Mouse (Mus musculus) heart, postnatal 25 days (tissue): ENCODE measurements at regions not wholly inside any gene's neighbourhood (a gene's known extent, or its start where the extent isn't known, plus 50 kb on each side); places are given as distances from the start of the nearest gene placed in this dataset.

ENCODE experiments used
- DNase-seq: peaks from one replicate; pipeline ENCODE4 v3.0.0; 2022; ENCODE audit warnings: low spot score
- intact Hi-C: fragments of 180-260 bp; cut with DNase I; formaldehyde crosslinking; loops from one replicate; pipeline ENCODE4 v1.15.1; 2025

DNA sequence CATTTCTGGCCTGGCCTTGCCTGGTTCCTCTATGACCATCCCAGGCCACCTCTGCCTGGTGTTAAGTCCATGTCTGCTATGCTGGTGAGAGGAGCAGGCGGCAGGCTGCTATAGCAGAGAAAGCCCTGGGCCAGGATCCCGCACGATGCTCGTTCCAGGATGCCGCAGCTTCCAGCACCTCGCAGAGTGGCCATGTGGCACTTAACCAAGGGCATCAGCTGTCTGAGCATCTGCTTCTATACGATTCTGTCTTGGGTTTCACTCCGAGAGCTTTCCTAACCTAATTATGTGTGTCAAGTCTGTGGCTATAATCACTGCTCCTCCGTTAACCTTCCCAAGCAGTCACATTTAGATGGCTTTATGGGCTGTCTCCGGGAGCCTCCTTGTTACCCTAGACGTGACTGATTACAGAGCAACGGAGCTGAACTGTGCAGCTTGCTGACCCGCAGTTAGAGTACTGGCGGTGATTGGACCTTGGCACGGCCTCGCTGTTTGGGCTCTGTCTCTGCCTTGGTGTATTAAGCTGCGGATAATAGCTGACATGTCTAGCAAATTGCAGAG, 64.4 kb downstream of the Ackr3 start:
- DNase-seq = no peak
- intact Hi-C loops = no loop called here

DNA sequence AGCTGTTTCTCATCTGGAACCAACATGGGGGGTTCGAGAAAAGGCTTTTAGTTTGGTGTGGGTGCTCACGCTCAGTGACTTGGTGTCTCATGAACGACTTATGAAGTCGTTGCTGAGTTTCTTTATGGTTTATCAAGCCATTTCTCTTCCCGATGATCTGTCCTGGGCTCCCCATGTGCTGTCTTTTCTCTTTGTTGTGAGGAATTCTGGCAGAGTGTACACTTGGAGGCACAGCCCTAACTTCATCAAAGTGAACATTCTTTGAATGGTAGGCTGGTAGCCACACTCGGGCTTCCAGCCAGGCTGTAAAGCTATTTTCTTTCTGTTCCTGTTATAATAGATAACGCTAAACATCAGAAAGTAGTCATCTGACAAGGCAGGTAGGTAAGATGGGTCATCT, 65.2 kb downstream of the Ackr3 start:
- no peak for DNase-seq
- intact Hi-C loops = no loop called here

DNA sequence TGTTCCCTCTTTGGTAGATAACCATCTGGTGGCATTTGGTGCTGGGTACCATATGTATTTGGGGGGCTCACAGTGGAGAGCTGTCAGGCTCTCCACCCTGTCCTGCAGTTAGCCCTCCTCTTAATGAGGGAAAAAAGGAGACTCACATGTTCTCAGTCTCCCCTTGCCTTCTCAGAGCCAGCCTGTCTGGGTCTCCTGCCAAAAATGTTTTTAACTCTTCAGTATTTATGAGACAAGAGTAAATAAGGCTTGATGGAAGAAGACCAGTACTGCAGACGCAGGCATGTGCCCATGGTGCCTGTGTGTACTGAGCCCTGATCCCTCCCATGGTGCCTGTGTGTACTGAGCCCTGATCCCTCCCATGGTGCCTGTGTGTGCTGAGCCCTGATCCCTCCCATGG, 66.1 kb downstream of the Ackr3 start:
- intact Hi-C loops = no loop called here

DNA sequence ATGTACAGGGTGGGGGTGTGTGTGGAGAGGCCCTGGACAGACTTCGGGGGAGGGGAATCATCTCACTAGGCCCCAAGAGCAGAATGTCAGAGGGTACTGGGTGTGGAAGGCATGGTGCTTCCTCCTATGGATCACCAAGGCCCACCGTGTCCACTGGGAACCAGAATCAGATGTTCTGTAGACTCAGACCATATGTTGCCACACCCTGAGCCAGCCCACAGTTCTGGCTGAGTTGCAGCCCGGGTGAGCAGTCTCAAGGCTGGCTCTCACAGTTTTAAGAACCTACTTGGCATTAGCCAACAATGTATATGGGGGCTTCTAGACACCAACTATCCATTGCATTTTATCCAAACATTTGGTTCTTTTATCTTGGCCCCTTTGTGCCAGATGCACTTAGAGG, 67.5 kb downstream of the Ackr3 start:
- DNase-seq = no peak
- intact Hi-C loops = no loop called here

More for the DNA sequence above, 66.1 kb downstream of the Ackr3 start:
- no peak for DNase-seq

DNA sequence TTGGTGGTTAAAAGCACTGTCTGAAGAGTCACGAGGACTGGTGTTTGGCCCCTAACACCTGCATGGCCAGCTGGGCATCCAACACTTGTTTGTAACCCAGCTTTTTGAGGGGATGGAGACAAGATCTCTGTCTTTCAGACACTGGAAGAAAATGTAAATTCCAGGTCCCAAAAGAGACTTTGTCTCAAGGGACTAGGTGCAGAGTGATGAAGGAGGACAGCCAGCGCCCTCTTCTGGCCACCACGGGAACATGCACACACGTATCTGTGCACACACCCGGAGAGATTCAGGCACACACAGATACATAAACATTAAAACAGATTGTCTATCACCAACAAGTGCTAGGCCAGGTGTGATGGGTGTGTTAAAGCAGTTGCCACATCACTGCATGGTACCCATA, 68.6 kb downstream of the Ackr3 start:
- intact Hi-C loops = no loop called here
- no peak for DNase-seq

DNA sequence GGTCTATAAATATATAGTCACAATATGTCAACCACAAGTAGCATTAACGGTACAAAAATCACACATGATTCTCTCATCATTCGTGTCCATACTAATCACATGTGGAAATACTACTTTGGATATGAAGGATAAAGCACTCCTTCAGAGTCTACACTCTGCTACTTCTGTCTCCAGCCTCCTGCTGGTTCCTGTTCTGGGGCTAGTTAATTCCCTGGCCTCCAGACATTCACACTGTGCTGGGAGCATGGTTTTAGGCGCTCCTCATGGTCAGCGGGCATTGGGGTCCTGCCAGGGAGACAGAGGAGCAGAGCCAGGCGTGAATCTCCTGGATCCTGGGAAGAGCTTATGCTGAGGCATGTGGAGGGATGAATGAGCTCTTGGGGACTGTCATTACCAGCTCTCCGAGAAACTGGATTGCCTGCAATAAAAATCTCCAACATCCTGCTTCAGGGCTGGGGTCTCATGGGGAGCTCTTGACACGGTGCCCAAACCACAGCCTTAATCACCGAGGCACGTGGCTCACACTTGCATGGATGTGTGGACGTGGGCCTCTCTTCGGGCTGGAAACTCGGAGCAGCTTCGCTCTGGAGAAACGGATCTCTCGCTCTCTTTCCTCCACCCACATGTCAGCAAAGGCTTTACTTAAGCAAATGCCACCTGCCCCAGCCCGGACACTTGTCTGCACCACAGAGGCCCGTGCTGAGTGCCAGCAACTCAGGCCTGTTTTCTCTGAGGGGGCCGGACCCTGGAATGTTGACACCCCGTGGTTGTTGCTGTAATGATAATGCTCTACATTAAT, 69.2 kb downstream of the Ackr3 start:
- intact Hi-C loops = no loop called here

DNA sequence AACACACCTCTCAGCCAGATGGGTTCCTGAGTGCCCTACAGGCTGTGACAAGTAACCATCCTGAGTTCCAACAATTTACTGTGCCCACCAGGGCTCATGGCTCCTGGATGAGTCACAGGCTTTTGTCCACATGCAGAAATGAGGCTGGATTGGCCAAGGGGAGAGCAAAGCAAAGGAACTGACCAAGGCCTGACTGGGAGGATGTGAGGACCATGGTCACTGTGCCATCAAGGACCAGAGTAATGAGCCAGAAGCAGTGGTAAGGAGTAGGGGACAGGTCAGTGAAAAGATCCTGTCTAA, 69.8 kb downstream of the Ackr3 start:
- intact Hi-C loops = no loop called here
- no peak for DNase-seq

More for the DNA sequence above, 69.2 kb downstream of the Ackr3 start:
- DNase-seq = no peak

DNA sequence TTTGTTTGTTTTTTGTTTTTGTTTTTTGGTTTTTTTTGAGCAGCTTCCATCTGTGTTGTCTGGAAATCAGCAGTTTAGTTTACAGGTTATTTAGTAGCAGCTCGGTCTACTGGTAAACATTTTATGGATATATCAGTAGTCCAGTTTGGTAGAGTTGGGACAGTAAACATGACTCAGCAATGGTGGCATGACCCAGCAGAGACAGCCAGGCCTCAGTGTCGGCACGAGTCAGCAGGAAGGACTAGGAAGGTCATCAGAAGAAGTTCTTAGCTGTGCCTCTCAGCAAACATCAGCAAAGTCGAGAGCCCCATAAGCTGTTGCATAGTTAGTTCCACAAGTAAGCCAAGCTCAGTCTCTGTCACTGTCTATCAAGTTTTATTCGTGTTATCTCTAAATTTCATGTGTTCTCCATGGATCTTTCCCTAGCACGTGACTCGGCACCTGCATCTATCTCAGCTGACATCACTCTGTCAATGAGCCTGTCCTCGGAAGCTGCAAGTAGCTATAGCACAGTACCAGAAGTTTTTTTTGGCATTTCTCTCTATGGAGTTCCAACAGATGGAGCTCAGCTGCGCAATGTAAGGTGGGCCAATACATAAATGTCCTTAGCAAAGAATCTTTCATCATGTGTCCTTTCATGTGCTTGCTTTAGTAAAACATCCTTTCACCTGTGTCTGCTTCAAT, 71.3 kb downstream of the Ackr3 start:
- DNase-seq = no peak
- intact Hi-C loops = no loop called here

DNA sequence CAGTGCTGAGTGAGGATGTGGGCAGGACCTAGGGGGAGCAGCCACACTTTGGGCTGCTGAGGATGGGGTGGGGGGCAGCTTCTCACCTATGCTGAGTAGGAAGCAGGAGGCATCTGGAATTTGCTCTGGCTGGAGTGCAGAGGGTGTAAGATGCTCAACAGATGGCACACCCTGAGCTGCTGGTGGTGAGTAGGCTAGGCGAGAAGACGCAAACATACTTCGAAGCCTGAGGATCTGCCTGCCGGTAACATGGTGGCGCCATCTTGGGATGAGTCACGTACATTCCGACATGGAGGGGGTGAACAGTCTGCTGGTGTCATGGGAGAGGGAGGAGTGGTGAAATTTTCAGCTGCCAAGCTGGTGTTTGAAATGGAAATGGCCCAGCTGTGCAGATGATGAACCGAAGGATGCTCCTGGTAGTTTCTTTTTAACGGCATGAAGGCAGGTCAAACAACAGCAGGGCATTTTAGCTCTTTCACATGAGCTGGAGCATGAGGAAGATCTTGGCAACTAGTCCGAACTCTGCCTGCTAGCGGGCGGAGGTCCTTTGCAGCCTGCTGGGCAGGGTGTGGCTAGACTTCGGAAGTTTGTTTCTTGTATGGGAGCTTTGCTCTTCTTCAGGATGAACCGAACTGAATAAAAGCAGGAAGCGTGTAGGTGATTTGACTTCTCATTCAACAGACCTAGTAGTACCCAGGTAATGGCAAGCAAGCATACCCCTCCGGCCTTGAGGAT, 72.2 kb downstream of the Ackr3 start:
- no peak for DNase-seq
- intact Hi-C loops = no loop called here

DNA sequence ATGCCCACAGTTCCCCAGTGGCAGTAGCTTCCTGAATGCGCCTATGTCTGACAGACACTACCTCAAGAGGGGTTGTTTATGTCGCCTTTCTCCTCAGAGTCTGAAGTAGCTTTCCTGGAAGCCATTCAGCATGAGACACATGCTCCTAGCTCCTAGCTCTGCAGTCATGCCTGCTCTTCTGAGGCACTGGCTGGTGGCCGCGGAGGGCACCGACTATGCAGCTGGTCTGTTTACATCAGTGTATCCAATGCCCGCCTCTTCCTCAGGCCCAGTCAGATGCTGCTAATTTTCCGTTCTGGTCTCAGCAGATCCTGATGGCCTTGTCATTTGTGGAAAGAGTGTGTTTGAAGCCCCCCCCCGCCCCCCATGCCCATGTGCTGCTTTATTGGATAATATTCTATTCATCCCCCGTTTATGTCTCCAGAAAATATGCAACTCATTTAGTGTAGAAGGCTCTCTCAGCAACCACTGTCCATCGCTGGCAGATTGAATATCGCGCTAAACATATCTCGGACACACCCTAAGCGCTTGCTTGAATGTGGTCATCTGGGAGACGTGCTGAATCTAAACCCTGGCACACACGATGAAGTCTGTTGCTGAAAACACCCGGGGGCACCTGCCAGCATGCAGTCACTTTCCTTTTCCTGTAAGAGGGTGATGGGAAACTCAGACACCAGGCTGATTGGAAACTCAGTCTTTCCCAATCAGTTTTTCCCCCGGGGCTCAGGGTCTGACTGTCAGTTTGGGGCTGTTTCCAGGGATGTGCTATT, 73.9 kb downstream of the Ackr3 start:
- DNase-seq = no peak
- intact Hi-C loops = no loop called here

DNA sequence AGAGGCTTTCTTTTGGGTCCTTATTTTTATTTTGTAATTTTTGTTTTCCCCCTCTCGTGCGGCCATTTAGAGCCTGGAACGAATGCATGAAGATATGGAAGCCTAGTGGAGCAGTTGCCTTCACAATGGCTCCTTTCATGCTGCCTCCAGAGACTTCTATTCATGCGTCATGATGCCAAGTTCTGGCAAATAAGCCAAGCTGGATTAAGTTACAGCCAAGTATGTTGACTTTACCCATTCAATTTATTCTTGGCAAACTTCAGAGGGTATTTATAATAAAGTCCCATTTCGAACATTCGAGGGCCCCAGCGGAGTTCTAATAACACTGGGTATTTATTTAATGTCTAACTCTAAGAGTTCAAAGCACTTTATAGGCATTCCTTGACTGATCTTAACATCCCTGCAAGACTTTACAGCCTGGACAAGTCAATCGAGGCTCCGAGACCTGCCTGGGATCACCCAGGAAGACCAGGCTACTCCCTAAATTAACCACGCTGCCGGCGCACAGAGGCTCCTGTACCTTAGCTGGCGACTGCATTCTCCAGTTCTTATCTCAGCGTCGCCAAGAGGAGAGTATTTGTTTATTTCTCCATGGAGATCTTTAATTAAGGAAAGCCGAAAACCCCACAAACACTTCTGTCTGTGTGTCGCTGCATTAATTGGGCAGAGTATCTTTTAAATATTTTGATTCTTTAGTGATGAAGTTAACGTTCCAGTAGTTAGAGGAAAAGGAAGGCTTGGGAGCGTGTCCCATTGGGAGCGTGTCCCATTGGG, 75.5 kb downstream of the Ackr3 start:
- no peak for DNase-seq
- intact Hi-C loops = no loop called here

DNA sequence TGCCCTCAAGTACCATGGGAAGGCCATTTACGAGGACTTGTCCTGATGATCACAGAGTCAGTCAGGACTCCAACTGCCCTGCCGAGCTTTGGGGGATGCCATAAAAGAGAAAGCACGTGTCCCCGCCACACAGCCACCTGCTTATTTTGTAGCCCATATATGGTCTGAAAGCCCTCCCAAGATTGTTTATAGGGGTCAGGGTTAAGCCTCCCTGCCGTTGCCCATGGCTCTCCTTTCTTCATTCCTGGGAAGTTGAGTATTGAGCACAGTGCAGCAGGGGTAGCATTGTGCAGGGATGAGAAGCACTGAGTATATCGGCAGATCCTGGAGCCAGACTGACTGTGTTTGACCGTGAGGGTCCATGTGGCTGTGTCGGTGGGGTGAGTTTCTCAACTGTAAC, 76.4 kb downstream of the Ackr3 start:
- no peak for DNase-seq
- intact Hi-C loops = no loop called here

DNA sequence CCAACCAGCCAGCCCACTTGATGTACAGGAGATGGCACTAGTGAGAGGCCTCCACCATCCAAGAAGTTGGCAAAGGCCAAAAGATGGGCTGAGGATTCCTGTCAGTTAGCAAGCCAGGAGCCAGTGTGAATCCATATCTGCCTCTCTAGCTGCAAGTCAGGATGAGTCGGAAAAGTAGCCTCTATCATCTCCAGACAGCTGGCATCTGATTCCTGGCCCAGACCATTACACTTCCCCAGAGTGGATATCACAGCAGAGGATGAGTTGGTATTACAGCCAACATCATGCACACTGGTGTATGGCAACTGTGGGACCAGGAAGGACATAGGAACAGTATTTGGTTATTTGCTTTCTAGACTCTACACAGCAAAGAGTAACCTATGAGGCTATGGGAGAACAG, 77.5 kb downstream of the Ackr3 start:
- no peak for DNase-seq
- intact Hi-C loops = no loop called here

DNA sequence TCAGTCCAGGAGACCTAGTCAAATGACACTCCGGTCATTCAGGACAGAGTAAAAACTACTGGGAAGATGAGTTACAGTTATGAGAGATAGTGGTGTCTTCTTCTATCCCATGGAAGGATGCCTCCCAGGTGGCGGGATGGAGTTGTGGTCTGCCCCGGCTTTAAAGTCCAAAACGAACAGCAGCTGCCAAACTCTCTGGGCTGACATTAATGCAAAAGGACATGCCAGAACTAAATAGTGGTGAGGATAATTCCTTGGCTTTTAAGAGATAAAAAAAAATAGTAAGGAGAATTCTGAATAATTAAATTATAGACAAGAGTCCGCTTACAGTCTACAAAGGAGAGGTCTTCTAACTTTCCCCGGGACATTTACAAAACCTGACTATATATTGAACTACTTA, 78.2 kb downstream of the Ackr3 start:
- intact Hi-C loops = no loop called here
- no peak for DNase-seq

DNA sequence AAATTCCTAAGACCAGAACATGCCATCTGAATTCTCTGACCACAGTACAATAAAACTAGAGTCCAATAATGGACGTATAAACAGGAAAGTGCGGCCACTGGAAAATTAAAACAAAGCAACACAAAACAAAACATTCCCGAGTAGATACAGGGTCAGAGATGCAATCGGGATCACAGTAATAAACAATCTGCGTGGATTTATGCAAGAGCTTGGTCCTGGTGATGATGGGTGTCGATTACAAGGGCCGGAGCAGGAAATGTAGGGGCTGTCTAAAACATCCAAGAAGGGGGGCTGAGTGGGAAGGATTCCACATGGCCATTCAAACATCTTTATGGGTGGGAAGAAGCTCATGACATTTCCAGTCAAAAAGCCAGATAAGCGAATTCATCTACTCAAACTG, 78.6 kb downstream of the Ackr3 start:
- intact Hi-C loops = no loop called here
- no peak for DNase-seq

DNA sequence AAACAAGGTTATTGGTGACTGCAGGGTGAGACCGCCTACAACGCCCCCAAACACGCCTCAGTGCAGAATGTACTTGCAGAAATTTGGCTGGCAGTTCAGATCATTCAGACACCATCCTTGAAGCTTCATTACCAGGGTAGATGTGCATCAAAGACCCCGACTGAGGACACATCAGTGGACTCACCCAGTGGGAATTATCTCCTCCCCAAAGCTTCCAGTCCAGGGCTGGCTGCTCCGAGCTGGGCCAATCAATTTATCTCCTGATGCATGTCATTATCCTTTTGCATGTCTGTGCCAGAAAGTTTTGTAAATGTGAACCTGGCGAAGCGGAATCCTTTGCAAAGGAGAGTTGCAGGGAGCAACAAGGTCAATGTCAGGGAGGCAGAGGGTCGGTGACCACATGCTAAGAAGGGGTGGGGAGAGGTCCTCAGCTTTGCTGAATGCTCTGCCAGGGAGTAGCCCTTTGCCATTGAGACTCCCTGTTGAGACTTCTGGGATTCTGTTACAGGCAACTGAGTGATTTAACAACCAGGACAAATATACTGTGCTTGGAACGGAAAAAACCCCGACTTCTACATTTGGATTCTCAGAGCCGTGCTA, 79.5 kb downstream of the Ackr3 start:
- intact Hi-C loops = no loop called here
- DNase-seq = no peak

DNA sequence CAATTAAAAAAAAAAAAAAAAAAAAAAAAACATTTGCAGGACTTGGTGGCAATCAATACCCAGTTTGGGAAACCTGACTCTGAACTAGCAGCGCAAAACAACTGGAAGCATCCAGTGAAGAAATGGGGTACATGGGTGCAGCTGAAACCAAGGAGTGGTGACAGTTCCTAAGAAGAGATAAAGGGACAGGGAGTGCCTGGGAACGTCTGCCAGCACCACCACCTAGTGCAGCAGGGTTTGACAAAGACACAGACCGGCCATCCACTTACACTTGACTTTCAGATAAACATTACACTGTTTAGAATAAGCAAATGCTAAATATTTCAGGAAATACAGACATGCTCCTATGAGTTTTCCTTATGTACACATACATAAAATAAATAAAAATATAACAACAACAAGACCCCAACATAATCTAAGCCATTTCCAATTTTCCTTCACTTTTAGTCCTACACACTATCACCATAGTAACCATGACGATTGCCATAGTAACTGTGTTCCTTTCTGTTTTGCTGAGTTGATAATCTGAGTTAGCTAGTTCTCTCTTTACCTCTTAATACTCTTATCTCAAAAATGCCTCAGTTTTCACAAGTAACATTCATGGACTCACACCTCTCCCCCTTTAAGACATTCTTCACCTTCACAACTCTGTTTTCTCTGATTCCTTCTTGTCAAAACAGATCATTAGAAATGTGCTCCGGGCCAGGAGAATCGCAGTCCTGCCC, 80.3 kb downstream of the Ackr3 start:
- intact Hi-C loops = no loop called here
- DNase-seq = no peak

DNA sequence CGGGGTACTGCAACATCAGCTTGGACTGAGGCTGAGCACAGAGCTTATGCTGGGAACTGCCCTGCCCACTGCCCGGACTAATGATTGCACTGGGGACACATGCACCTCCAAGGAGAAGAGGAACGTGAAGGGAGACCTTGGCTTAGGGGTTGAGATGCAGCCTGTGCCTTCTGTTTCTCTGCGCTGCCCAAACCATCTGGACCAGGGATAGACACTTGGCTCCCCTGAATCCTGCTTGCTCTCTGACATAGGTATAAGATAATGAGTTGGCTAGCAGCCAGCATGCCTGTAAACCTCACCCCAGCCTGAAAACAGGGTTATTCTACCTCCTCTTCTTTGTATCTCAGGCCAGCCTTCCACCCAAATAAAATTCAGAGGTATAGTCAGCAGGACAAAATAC, 81.5 kb downstream of the Ackr3 start:
- no peak for DNase-seq

More for the DNA sequence above, 81.5 kb downstream of the Ackr3 start:
- intact Hi-C loops = loop anchor here (5.0 kb wide), 2 partner anchors 78 to 122 kb away; no protein-coding TSS in a partner anchor
